Mouse (Mus musculus): ENCODE data around the gene Trp53bp2. TPM values are rescaled to one million over a fixed set of nuclear protein-coding genes. Genes with fewer than 3 reads are reported as not detected.

Trp53bp2 gene
- polyA plus RNA-seq, 1 experiment from 2014 or later, result 4.1 TPM

- no peaks in the 10 kb centered on the region for H3K27me3 ChIP-seq (ENCODE audit: insufficient read depth, low read length)
- H3K4me3 ChIP-seq (ENCODE audit: low read depth, low read length), result no peak overlapping the region
- no peaks in the 10 kb centered on the region for H3K4me1 ChIP-seq (ENCODE audit: insufficient read depth)
- ATAC-seq, result 0 out of 2 replicates have a peak, but pooled peaks have one; percentile 27
- no peak for DNase-seq
- TF ChIP-seq EP300 (IDR thresholded peaks at IDR 0.05; ENCODE audit: low read depth), result no peak
- no peak for TF ChIP-seq CTCF (IDR thresholded peaks at IDR 0.05; ENCODE audit: low read depth)
- H3K9ac ChIP-seq (replicated peaks), result no peak overlapping the region
- H3K4me2 ChIP-seq (ENCODE audit: low read depth, low read length), result no peak overlapping the region
- no peaks in the 10 kb centered on the region for H3K9me3 ChIP-seq (ENCODE audit: low read length)
- H3K36me3 ChIP-seq (replicated peaks; ENCODE audit: insufficient read depth, low read length), result no peaks in the 10 kb centered on the region
- WGBS (ENCODE audit: insufficient replicate concordance), result 51% methylated on average over 7 of the region's 7 CpGs
- H3K27ac ChIP-seq (ENCODE audit: low read depth), result no peak overlapping the region
Measured at GRCm38 (mm10) chr1:182380683-182381082, 28.3 kb upstream of the Trp53bp2 start.

- H3K9me3 ChIP-seq (ENCODE audit: low read length), result no peaks in the 10 kb centered on the region
- TF ChIP-seq EP300 (IDR thresholded peaks at IDR 0.05; ENCODE audit: low read depth) (no peak), CTCF (IDR thresholded peaks at IDR 0.05; ENCODE audit: low read depth) (peak; percentile 27; the same call in 1 of the 2 replicates)
- no peak overlapping the region for H3K4me3 ChIP-seq (ENCODE audit: low read depth, low read length)
- WGBS (ENCODE audit: insufficient replicate concordance), result 72% methylated on average over 3 of the region's 3 CpGs
- no peaks in the 10 kb centered on the region for H3K36me3 ChIP-seq (replicated peaks; ENCODE audit: insufficient read depth, low read length)
- no peak for ATAC-seq
- H3K27ac ChIP-seq (ENCODE audit: low read depth), result no peak overlapping the region
- H3K9ac ChIP-seq (replicated peaks), result no peak overlapping the region
- no peaks in the 10 kb centered on the region for H3K27me3 ChIP-seq (ENCODE audit: insufficient read depth, low read length)
- H3K4me2 ChIP-seq (ENCODE audit: low read depth, low read length), result no peak overlapping the region
- DNase-seq, result no peak
- H3K4me1 ChIP-seq (ENCODE audit: insufficient read depth), result no peaks in the 10 kb centered on the region
Measured at GRCm38 (mm10) chr1:182381327-182381726, 27.6 kb upstream of the Trp53bp2 start.

GRCm38 (mm10) chr1:182383096-182383495 lies 25.9 kb upstream of the Trp53bp2 start:
- DNase-seq, result no peak
- Histone ChIP-seq H3K4me3 (ENCODE audit: low read depth, low read length) (no peak overlapping the region), H3K9me3 (ENCODE audit: low read length) (no peaks in the 10 kb centered on the region), H3K9ac (replicated peaks) (no peak overlapping the region), H3K27me3 (ENCODE audit: insufficient read depth, low read length) (no peaks in the 10 kb centered on the region), H3K4me2 (ENCODE audit: low read depth, low read length) (no peak overlapping the region), H3K4me1 (ENCODE audit: insufficient read depth) (no peaks in the 10 kb centered on the region), H3K36me3 (replicated peaks; ENCODE audit: insufficient read depth, low read length) (no peaks in the 10 kb centered on the region), H3K27ac (ENCODE audit: low read depth) (no peak overlapping the region)
- 64% methylated on average over 9 of the region's 9 CpGs for WGBS (ENCODE audit: insufficient replicate concordance)
- no peak for TF ChIP-seq EP300 (IDR thresholded peaks at IDR 0.05; ENCODE audit: low read depth)
- no peak for TF ChIP-seq CTCF (IDR thresholded peaks at IDR 0.05; ENCODE audit: low read depth)
- no peak for ATAC-seq

DNA sequence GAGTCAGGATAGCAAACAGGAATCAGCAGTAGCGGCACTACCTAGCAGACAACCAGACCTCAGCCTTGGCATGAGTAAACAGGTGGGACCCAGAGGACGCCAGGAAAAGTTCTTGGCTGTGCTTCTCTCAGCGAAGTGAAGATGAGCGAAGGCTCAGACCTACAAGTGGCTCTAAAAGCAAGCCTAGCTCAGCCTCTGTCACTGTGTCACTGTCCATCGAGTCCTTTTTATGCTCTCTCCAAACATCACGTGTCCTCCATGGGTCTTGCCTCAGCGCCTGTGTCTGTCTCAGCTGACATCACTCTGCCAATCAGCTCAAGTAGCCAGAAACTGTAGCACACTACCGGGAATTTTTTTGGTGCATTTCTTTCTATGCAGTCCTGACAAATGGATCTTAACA lies 22.5 kb upstream of the Trp53bp2 start:
- no peaks in the 10 kb centered on the region for H3K36me3 ChIP-seq (replicated peaks; ENCODE audit: insufficient read depth, low read length)
- H3K27ac ChIP-seq (ENCODE audit: low read depth), result no peak overlapping the region
- H3K4me2 ChIP-seq (ENCODE audit: low read depth, low read length), result peak overlapping the region; percentile 11; the same call in 1 of the 2 replicates
- DNase-seq, result peak; percentile 32
- WGBS (ENCODE audit: insufficient replicate concordance), result 63% methylated on average over 8 of the region's 8 CpGs
- peak; percentile 91 for ATAC-seq
- H3K9ac ChIP-seq (replicated peaks), result no peak overlapping the region
- H3K9me3 ChIP-seq (ENCODE audit: low read length), result no peaks in the 10 kb centered on the region
- TF ChIP-seq CTCF (IDR thresholded peaks at IDR 0.05; ENCODE audit: low read depth) (no peak), EP300 (IDR thresholded peaks at IDR 0.05; ENCODE audit: low read depth) (no peak)
- no peak overlapping the region for H3K4me3 ChIP-seq (ENCODE audit: low read depth, low read length)
- no peaks in the 10 kb centered on the region for H3K27me3 ChIP-seq (ENCODE audit: insufficient read depth, low read length)
- no peaks in the 10 kb centered on the region for H3K4me1 ChIP-seq (ENCODE audit: insufficient read depth)

DNA sequence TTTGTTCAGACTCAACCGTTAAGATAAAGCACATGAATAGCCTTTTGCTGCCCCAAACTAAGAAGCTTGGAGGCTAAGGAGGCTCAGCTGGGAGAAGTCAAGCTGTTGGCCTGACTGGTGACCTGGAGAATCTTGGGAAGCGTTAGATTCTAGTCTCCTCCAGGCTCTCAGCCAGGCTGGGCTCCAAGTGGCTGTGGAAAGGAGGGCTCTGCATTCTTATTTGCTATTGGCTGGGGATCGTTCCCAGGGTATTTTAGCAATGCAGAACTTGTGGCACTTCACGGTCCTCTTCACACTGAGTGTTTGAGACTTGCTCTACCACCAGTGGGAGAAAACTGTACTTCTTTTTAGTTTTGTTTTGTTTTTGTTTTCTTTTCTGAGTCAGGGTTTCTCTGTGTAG lies 20.2 kb upstream of the Trp53bp2 start:
- ATAC-seq, result no peak
- no peak overlapping the region for H3K4me3 ChIP-seq (ENCODE audit: low read depth, low read length)
- H3K4me1 ChIP-seq (ENCODE audit: insufficient read depth), result no peaks in the 10 kb centered on the region
- WGBS (ENCODE audit: insufficient replicate concordance), result 53% methylated on average over 4 of the region's 4 CpGs
- no peak overlapping the region for H3K9ac ChIP-seq (replicated peaks)
- H3K9me3 ChIP-seq (ENCODE audit: low read length), result no peaks in the 10 kb centered on the region
- TF ChIP-seq CTCF (IDR thresholded peaks at IDR 0.05; ENCODE audit: low read depth) (no peak), EP300 (IDR thresholded peaks at IDR 0.05; ENCODE audit: low read depth) (no peak)
- H3K36me3 ChIP-seq (replicated peaks; ENCODE audit: insufficient read depth, low read length), result no peaks in the 10 kb centered on the region
- H3K27me3 ChIP-seq (ENCODE audit: insufficient read depth, low read length), result no peaks in the 10 kb centered on the region
- no peak overlapping the region for H3K27ac ChIP-seq (ENCODE audit: low read depth)
- DNase-seq, result no peak
- no peak overlapping the region for H3K4me2 ChIP-seq (ENCODE audit: low read depth, low read length)

DNA sequence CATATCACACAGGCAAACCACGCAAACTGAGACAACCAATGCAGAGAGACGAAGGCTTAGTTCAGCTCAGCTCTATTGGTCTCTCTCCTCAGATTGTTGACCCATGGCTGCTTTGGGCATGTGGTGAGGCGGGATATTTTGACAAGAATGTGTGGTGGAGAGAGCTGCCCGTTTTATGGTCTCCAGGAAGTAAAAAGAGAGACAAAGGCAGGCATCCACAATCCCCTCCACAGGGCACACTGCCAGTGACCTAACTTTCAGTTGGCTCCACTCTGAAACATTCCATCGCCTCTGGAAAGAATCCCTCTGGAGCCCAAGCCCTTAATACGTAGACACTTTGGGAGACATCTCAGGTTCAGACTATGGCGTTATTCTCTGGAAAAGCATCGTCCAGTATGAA lies 10.8 kb upstream of the Trp53bp2 start:
- H3K9ac ChIP-seq (replicated peaks), result no peak overlapping the region
- TF ChIP-seq CTCF (IDR thresholded peaks at IDR 0.05; ENCODE audit: low read depth) (no peak), EP300 (IDR thresholded peaks at IDR 0.05; ENCODE audit: low read depth) (no peak)
- H3K36me3 ChIP-seq (replicated peaks; ENCODE audit: insufficient read depth, low read length), result no peaks in the 10 kb centered on the region
- H3K27ac ChIP-seq (ENCODE audit: low read depth), result no peak overlapping the region
- no peaks in the 10 kb centered on the region for H3K27me3 ChIP-seq (ENCODE audit: insufficient read depth, low read length)
- ATAC-seq, result no peak
- no peak for DNase-seq
- no peaks in the 10 kb centered on the region for H3K9me3 ChIP-seq (ENCODE audit: low read length)
- no peak overlapping the region for H3K4me3 ChIP-seq (ENCODE audit: low read depth, low read length)
- H3K4me2 ChIP-seq (ENCODE audit: low read depth, low read length), result no peak overlapping the region
- H3K4me1 ChIP-seq (ENCODE audit: insufficient read depth), result 0 out of 2 replicates have a peak, but pooled peaks cover 2% of the 10 kb centered on the region
- WGBS (ENCODE audit: insufficient replicate concordance), result 79% methylated on average over 8 of the region's 8 CpGs

DNA sequence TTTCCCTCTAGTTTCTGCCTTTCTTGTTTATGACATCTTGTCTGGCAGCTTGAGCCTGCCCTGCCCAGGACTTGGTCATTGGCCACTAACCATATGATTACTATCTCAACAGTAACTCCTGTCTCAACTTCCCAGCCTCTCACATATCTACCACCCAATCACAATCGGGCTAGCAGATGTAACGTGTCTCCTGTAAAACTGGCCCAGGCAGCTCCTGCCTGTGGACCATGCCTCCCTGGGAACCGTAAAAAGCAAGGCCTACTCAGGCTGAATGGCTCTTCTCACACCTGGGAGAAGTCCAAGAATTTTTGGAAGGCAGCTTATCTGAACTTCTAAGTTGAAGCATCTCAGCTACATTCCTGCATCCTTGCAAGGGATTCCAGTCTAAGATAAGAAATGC lies 10.2 kb upstream of the Trp53bp2 start:
- no peaks in the 10 kb centered on the region for H3K9me3 ChIP-seq (ENCODE audit: low read length)
- H3K27ac ChIP-seq (ENCODE audit: low read depth), result no peak overlapping the region
- WGBS (ENCODE audit: insufficient replicate concordance), result 63% methylated on average over 3 of the region's 3 CpGs
- no peak overlapping the region for H3K9ac ChIP-seq (replicated peaks)
- H3K4me3 ChIP-seq (ENCODE audit: low read depth, low read length), result no peak overlapping the region
- H3K27me3 ChIP-seq (ENCODE audit: insufficient read depth, low read length), result no peaks in the 10 kb centered on the region
- 0 out of 2 replicates have a peak, but pooled peaks cover 2% of the 10 kb centered on the region for H3K4me1 ChIP-seq (ENCODE audit: insufficient read depth)
- ATAC-seq (no peak), DNase-seq (no peak)
- H3K4me2 ChIP-seq (ENCODE audit: low read depth, low read length), result no peak overlapping the region
- H3K36me3 ChIP-seq (replicated peaks; ENCODE audit: insufficient read depth, low read length), result no peaks in the 10 kb centered on the region
- TF ChIP-seq CTCF (IDR thresholded peaks at IDR 0.05; ENCODE audit: low read depth), result no peak
- no peak for TF ChIP-seq EP300 (IDR thresholded peaks at IDR 0.05; ENCODE audit: low read depth)

Measured in liver, postnatal 0 days (tissue).